Mouse (Mus musculus) stomach, embryonic 14.5 days (tissue): ENCODE results near the gene Lasp1. TPM values are rescaled to one million over a fixed set of nuclear protein-coding genes. Genes with fewer than 3 reads are reported as not detected.

ENCODE experiments used
- ATAC-seq: fragments of 200-750 bp; cut with Nextera tagmentation; 2 replicates; pipeline ENCODE4 v1.8.0; 2017; ENCODE audit warnings: low read depth, moderate TSS enrichment; ENCODE audit not compliant: insufficient number of reproducible peaks, insufficient read depth, low FRiP score
- H3K27ac ChIP-seq: fragments of 300-500 bp; sonication (generic); 2 replicates; pipeline ENCODE4 v1.5.1; 2014; ENCODE audit warnings: mild to moderate bottlenecking, low read length, moderate library complexity, mixed read lengths
- H3K27me3 ChIP-seq: fragments of 300-500 bp; sonication (generic); 2 replicates; pipeline ENCODE4 v1.6.1; 2014; ENCODE audit warnings: low read length, control low read depth, mixed read lengths; ENCODE audit not compliant: control insufficient read depth, insufficient read depth
- H3K36me3 ChIP-seq: fragments of 300-500 bp; sonication (generic); 2 replicates; pipeline ENCODE4 v1.6.1; 2014; ENCODE audit warnings: mild to moderate bottlenecking, control low read depth, low read length, moderate library complexity, mixed read lengths; ENCODE audit not compliant: control insufficient read depth, insufficient read depth
- H3K4me1 ChIP-seq: fragments of 300-500 bp; sonication (generic); 2 replicates; pipeline ENCODE4 v1.6.1; 2014; ENCODE audit warnings: low read length, control low read depth, mixed read lengths; ENCODE audit not compliant: control insufficient read depth, insufficient read depth
- H3K4me2 ChIP-seq: fragments of 300-500 bp; sonication (generic); replicated peaks from 2 replicates; pipeline ENCODE4 v1.6.1; 2014; ENCODE audit warnings: low read depth, low read length, control low read depth
- H3K4me3 ChIP-seq: fragments of 300-500 bp; sonication (generic); 2 replicates; pipeline ENCODE4 v1.5.1; 2014; ENCODE audit warnings: low read depth, low read length, control low read depth
- H3K9ac ChIP-seq: fragments of 300-500 bp; sonication (generic); replicated peaks from 2 replicates; pipeline ENCODE4 v1.6.1; 2014; ENCODE audit warnings: low read depth, mild to moderate bottlenecking, control low read depth, low read length, moderate library complexity, mixed read lengths
- H3K9me3 ChIP-seq: fragments of 300-500 bp; sonication (generic); 2 replicates; pipeline ENCODE4 v1.6.1; 2016; ENCODE audit warnings: low read depth, low read length, control low read depth; ENCODE audit not compliant: control insufficient read depth
- WGBS: fragments of 180-500 bp; shearing (Covaris S2); extraction: QIAGEN DNeasy Blood & Tissue Kit; methylation state at CpG from one replicate; pipeline ENCODE4 v1.1.7; 2014; 5-methylcytosine and 5-hydroxymethylcytosine counted together
- polyA plus RNA-seq: library from polyadenylated mRNA; unstranded; fragments of >200 nt; fragmentation: Nextera tagmentation; extraction: Ambion mirVana; gene quantifications from 2 replicates; pipeline ENCODE4 v1.2.1, GENCODE M21; 2014

Lasp1 gene
- polyA plus RNA-seq, 1 experiment from 2014 or later: 73.2 TPM

DNA sequence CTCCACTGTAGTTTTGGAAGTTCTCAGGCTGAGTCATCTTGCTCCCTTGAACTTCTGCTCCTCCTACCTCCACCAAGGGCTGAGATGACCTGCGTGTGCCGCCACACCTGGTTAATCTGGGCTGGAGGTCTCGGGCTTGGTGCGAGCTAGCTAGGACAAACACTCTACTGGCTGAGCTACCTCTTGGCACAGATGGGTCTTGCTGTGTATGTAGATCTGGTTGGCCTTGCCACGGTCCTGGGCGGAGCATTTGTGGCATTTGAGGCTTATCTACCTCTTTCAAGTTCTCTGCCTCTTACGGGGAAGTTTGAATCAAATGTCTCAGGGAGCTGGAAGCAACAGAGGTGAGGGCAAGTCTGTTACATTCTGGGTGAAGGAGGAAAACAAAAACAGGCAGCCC is 11.6 kb downstream of the Lasp1 start:
- H3K4me1 ChIP-seq: peaks cover 82% of the 10 kb centered on the region
- ATAC-seq: no peak
- no peak overlapping the region for H3K4me3 ChIP-seq
- no peak overlapping the region; the same call in 1 of the 2 replicates for H3K27ac ChIP-seq
- 49% methylated on average over 7 of the region's 7 CpGs for WGBS
- no peak overlapping the region for H3K9ac ChIP-seq
- peaks cover 31% of the 10 kb centered on the region for H3K36me3 ChIP-seq
- H3K4me2 ChIP-seq: no peak overlapping the region
- no peaks in the 10 kb centered on the region for H3K9me3 ChIP-seq
- H3K27me3 ChIP-seq: no peaks in the 10 kb centered on the region

- Histone ChIP-seq H3K4me2 (no peak overlapping the region), H3K9ac (no peak overlapping the region), H3K27ac (no peak overlapping the region), H3K4me3 (no peak overlapping the region), H3K36me3 (peaks cover 36% of the 10 kb centered on the region), H3K4me1 (peaks cover 80% of the 10 kb centered on the region), H3K27me3 (no peaks in the 10 kb centered on the region), H3K9me3 (no peaks in the 10 kb centered on the region)
- WGBS: 48% methylated on average over 3 of the region's 3 CpGs
- no peak for ATAC-seq
These were observed 12.2 kb downstream of the Lasp1 start for GRCm38 (mm10) chr11:97810970-97811369.

- H3K9me3 ChIP-seq: no peaks in the 10 kb centered on the region
- ATAC-seq: 0 out of 2 replicates have a peak, but pooled peaks have one; percentile 12
- no peak overlapping the region for H3K9ac ChIP-seq
- peaks cover 77% of the 10 kb centered on the region for H3K4me1 ChIP-seq
- H3K27ac ChIP-seq: peak overlapping the region; percentile 27; the same call in 1 of the 2 replicates
- H3K36me3 ChIP-seq: peaks cover 44% of the 10 kb centered on the region
- no peak overlapping the region for H3K4me2 ChIP-seq
- 26% methylated on average over 12 of the region's 13 CpGs for WGBS
- no peak overlapping the region for H3K4me3 ChIP-seq
- no peaks in the 10 kb centered on the region for H3K27me3 ChIP-seq
These were observed 13.0 kb downstream of the Lasp1 start for GRCm38 (mm10) chr11:97811569-97812362.

DNA sequence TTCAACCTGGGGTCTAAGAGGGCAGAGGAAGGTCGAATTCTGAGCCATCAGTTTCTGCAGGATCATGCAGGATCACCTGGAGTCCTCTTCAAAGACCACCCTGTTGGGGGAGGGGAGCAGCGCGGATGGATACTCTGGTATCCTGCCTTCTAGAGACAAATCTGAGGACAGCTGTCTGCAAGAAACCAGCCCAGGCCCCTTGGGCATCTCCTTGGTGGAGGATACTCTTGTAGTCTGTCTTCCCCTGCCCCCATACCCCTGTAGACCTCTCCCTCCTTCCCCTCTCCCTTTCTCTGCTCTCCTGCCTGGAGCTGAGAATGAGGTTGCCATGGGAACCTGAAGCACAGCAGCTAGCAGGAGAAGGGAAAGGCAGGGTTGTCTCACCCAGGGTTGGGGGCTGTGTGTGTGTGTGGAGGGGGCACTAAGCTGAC is 13.7 kb downstream of the Lasp1 start:
- peaks cover 76% of the 10 kb centered on the region for H3K4me1 ChIP-seq

GRCm38 (mm10) chr11:97813085-97813484 is 14.3 kb downstream of the Lasp1 start:
- Histone ChIP-seq H3K27me3 (no peaks in the 10 kb centered on the region), H3K9ac (no peak overlapping the region), H3K4me1 (peaks cover 76% of the 10 kb centered on the region), H3K36me3 (peaks cover 43% of the 10 kb centered on the region), H3K9me3 (no peaks in the 10 kb centered on the region), H3K27ac (no peak overlapping the region; the same call in 1 of the 2 replicates), H3K4me3 (no peak overlapping the region), H3K4me2 (no peak overlapping the region)
- no peak for ATAC-seq
- WGBS: 36% methylated on average over 7 of the region's 7 CpGs

More for the DNA sequence above, 13.7 kb downstream of the Lasp1 start:
- Histone ChIP-seq H3K9me3 (no peaks in the 10 kb centered on the region), H3K9ac (no peak overlapping the region), H3K36me3 (peaks cover 41% of the 10 kb centered on the region), H3K4me2 (no peak overlapping the region), H3K4me3 (no peak overlapping the region), H3K27ac (peak overlapping the region; percentile 27; the same call in 1 of the 2 replicates), H3K27me3 (no peaks in the 10 kb centered on the region)
- no peak for ATAC-seq
- WGBS: 35% methylated on average over 3 of the region's 3 CpGs

GRCm38 (mm10) chr11:97813746-97814515 is 15.1 kb downstream of the Lasp1 start:
- peak overlapping the region; percentile 11; the same call in 1 of the 2 replicates for H3K27ac ChIP-seq
- H3K4me3 ChIP-seq: no peak overlapping the region
- no peak overlapping the region for H3K9ac ChIP-seq
- H3K27me3 ChIP-seq: no peaks in the 10 kb centered on the region
- no peaks in the 10 kb centered on the region for H3K9me3 ChIP-seq
- peaks cover 37% of the 10 kb centered on the region for H3K36me3 ChIP-seq
- no peak overlapping the region for H3K4me2 ChIP-seq
- H3K4me1 ChIP-seq: peaks cover 75% of the 10 kb centered on the region
- no peak for ATAC-seq
- WGBS: 72% methylated on average over 17 of the region's 17 CpGs

- H3K9me3 ChIP-seq: no peaks in the 10 kb centered on the region
- no peak for ATAC-seq
- WGBS: 68% methylated on average over 11 of the region's 11 CpGs
- peaks cover 40% of the 10 kb centered on the region for H3K36me3 ChIP-seq
- H3K27me3 ChIP-seq: no peaks in the 10 kb centered on the region
- H3K9ac ChIP-seq: no peak overlapping the region
- peak overlapping the region; percentile 7; the same call in 1 of the 2 replicates for H3K4me3 ChIP-seq
- no peak overlapping the region; the same call in 1 of the 2 replicates for H3K27ac ChIP-seq
- H3K4me2 ChIP-seq: no peak overlapping the region
- H3K4me1 ChIP-seq: peaks cover 60% of the 10 kb centered on the region
These were observed 16.9 kb downstream of the Lasp1 start for GRCm38 (mm10) chr11:97815736-97816135.

- Histone ChIP-seq H3K4me1 (peaks cover 58% of the 10 kb centered on the region), H3K4me3 (peak overlapping the region; percentile 7; the same call in 1 of the 2 replicates), H3K4me2 (no peak overlapping the region), H3K9me3 (no peaks in the 10 kb centered on the region), H3K36me3 (peaks cover 40% of the 10 kb centered on the region), H3K27me3 (no peaks in the 10 kb centered on the region), H3K9ac (no peak overlapping the region), H3K27ac (no peak overlapping the region; the same call in 1 of the 2 replicates)
- 49% methylated on average over 5 of the region's 5 CpGs for WGBS
- no peak for ATAC-seq
These were observed 17.4 kb downstream of the Lasp1 start for GRCm38 (mm10) chr11:97816176-97816575.
